Mouse (Mus musculus) neural tube, embryonic 15.5 days (tissue): ENCODE measurements around the gene Psors1c2. TPM values are rescaled to one million over a fixed set of nuclear protein-coding genes. Genes with fewer than 3 reads are reported as not detected.
"Not testable (repeated sequence)": the region's sequence is repeated elsewhere in the genome, so short reads cannot be mapped to it uniquely, and the experiment has no call there.

Source experiments
- ATAC-seq: fragments of 200-750 bp; cut with Nextera tagmentation; 2 replicates; pipeline ENCODE4 v1.8.0; 2017; ENCODE audit warnings: mild to moderate bottlenecking, moderate TSS enrichment, moderate library complexity; ENCODE audit not compliant: low FRiP score
- H3K27ac ChIP-seq: fragments of 300-500 bp; sonication (generic); replicated peaks from 2 replicates; pipeline ENCODE4 v1.5.1; 2015; ENCODE audit warnings: mild to moderate bottlenecking, inconsistent platforms
- H3K27me3 ChIP-seq: fragments of 300-500 bp; sonication (generic); replicated peaks from 2 replicates; pipeline ENCODE4 v1.6.1; 2015; ENCODE audit warnings: inconsistent platforms
- H3K36me3 ChIP-seq: fragments of 300-500 bp; sonication (generic); 2 replicates; pipeline ENCODE4 v1.6.1; 2015; ENCODE audit warnings: inconsistent platforms
- H3K4me1 ChIP-seq: fragments of 300-500 bp; sonication (generic); 2 replicates; pipeline ENCODE4 v1.6.1; 2015; ENCODE audit warnings: inconsistent platforms
- H3K4me2 ChIP-seq: fragments of 300-500 bp; sonication (generic); 2 replicates; pipeline ENCODE4 v1.6.1; 2015; ENCODE audit warnings: inconsistent platforms, mild to moderate bottlenecking, moderate library complexity
- H3K4me3 ChIP-seq: fragments of 300-500 bp; sonication (generic); replicated peaks from 2 replicates; pipeline ENCODE4 v1.5.1; 2015; ENCODE audit warnings: mild to moderate bottlenecking, inconsistent platforms
- H3K9ac ChIP-seq: fragments of 300-500 bp; sonication (generic); replicated peaks from 2 replicates; pipeline ENCODE4 v1.6.1; 2015; ENCODE audit warnings: mild to moderate bottlenecking, inconsistent platforms
- H3K9me3 ChIP-seq: fragments of 300-500 bp; sonication (generic); replicated peaks from 2 replicates; pipeline ENCODE4 v1.6.1; 2016; ENCODE audit warnings: inconsistent platforms
- WGBS: fragments of 180-500 bp; shearing (Covaris S2); methylation state at CpG from one replicate; pipeline ENCODE4 v1.1.7; 2015; ENCODE audit warnings: mixed read lengths; 5-methylcytosine and 5-hydroxymethylcytosine counted together
- polyA plus RNA-seq: library from polyadenylated mRNA; unstranded; fragments of >200 nt; fragmentation: Nextera tagmentation; extraction: Ambion mirVana; gene quantifications from 2 replicates; pipeline ENCODE4 v1.2.1, GENCODE M21; 2015

The Psors1c2 gene
- polyA plus RNA-seq, 1 experiment from 2014 or later, result 0.81 TPM

DNA sequence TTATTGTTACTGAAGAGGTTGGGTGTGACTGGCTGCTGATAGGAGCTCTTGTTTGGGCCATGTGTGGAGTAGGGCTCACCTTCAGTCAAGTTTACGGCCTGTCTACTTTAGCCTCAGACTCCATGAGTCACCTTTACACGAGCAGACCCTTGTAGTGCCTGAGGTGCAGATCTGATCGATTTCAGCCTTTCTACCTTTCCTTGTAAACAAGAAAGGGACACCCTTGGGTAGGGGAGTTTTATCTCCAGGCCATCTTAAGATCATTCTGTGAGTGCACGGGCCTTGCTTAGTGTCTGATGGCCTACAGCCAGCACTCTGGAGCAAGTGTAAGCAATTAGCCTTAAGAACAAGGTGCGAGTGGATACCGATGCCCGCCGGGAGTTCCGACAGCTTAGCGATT lies 26.1 kb upstream of the Psors1c2 start:
- Histone ChIP-seq H3K27ac (no peak overlapping the region), H3K4me2 (no peak overlapping the region), H3K4me3 (no peak overlapping the region), H3K27me3 (peaks cover 24% of the 10 kb centered on the region), H3K36me3 (no peaks in the 10 kb centered on the region), H3K4me1 (peaks cover 2% of the 10 kb centered on the region; the same call in 1 of the 2 replicates), H3K9me3 (no peaks in the 10 kb centered on the region), H3K9ac (no peak overlapping the region)
- no peak for ATAC-seq
- 23% methylated on average over 10 of the region's 10 CpGs for WGBS

DNA sequence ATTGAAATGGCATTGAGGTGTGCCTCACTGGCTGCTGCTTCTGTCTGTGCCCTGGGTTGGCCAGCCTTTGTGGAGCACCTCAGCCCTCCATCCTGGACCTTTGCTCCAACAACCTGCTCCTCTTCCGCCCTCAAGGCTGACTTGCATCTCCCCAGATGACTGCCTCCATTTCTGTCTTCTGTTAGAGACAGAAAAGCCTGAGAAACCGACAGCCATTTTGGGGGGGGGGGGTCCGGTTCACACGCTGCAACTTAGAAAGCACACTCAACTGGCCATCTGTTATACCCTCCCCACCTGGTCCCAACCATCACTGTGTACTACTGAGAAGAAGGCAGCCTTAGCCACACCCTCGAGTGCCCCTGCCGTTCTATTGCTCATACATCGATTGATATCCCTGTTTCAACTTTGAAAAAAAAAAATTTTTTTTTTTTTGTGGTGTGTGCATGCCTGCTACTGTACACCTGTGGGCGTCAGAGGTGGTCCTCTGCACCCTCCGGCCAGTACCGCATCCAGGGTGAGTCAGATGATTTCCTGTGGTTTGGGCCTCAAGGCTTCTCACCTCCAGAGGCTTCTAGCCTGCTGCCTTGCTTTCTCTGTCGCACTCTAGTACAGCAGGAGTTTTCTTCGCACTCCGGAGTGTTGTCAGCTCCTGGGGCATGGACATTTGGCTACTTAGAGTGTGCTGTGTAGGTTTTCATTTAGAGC lies 25.3 kb upstream of the Psors1c2 start:
- Histone ChIP-seq H3K9ac (no peak overlapping the region), H3K27ac (no peak overlapping the region), H3K4me3 (no peak overlapping the region), H3K27me3 (peaks cover 24% of the 10 kb centered on the region), H3K4me1 (no peaks in the 10 kb centered on the region), H3K4me2 (no peak overlapping the region), H3K9me3 (no peaks in the 10 kb centered on the region), H3K36me3 (no peaks in the 10 kb centered on the region)
- 36% methylated on average over 13 of the region's 13 CpGs for WGBS
- no peak for ATAC-seq

DNA sequence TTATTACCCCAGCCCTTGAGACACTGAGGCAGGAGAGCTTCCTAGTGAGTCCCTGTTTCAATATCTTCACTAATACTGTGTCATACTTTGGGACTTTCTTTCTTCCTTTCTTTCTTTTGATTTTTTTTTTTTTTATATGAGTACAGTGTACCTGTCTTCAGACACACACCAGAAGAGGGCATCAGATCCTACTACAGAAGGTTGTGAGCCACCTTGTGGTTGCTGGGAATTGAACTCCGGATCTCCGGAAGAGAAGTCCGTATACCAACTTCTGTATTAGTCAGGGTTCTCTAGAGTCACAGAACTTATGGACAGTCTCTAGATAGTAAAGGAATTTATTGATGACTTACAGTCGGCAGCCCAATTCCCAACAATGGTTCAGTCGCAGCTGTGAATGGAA lies 24.7 kb upstream of the Psors1c2 start:
- not testable (repeated sequence) for H3K9me3 ChIP-seq, H3K27ac ChIP-seq, H3K9ac ChIP-seq, H3K36me3 ChIP-seq, H3K4me3 ChIP-seq, ATAC-seq, H3K4me2 ChIP-seq, H3K4me1 ChIP-seq
- 55% methylated on average over 5 of the region's 5 CpGs for WGBS
- peaks cover 24% of the 10 kb centered on the region for H3K27me3 ChIP-seq

DNA sequence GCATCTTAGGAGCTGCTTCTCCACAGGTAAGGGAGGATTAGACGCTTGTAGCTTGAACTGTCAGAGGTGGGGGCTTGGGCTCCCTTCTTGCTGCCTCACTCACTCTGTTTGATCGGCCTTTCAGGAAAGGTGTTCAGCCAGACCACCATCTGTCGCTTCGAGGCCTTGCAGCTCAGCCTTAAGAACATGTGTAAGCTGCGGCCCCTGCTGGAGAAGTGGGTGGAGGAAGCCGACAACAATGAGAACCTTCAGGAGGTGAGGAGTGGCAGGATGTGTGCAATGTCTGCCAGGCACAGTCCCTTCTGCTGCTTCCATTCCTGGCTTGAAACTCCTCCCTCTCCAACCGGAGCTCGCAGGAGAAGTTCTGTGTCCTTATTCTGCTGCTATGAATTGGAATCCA lies 23.7 kb upstream of the Psors1c2 start:
- H3K27me3 ChIP-seq, result peaks cover 24% of the 10 kb centered on the region
- no peaks in the 10 kb centered on the region for H3K9me3 ChIP-seq
- no peak overlapping the region for H3K9ac ChIP-seq
- H3K27ac ChIP-seq, result no peak overlapping the region
- no peaks in the 10 kb centered on the region for H3K4me1 ChIP-seq
- no peaks in the 10 kb centered on the region for H3K36me3 ChIP-seq
- no peak for ATAC-seq
- H3K4me2 ChIP-seq, result no peak overlapping the region
- no peak overlapping the region for H3K4me3 ChIP-seq
- 50% methylated on average over 8 of the region's 8 CpGs for WGBS

DNA sequence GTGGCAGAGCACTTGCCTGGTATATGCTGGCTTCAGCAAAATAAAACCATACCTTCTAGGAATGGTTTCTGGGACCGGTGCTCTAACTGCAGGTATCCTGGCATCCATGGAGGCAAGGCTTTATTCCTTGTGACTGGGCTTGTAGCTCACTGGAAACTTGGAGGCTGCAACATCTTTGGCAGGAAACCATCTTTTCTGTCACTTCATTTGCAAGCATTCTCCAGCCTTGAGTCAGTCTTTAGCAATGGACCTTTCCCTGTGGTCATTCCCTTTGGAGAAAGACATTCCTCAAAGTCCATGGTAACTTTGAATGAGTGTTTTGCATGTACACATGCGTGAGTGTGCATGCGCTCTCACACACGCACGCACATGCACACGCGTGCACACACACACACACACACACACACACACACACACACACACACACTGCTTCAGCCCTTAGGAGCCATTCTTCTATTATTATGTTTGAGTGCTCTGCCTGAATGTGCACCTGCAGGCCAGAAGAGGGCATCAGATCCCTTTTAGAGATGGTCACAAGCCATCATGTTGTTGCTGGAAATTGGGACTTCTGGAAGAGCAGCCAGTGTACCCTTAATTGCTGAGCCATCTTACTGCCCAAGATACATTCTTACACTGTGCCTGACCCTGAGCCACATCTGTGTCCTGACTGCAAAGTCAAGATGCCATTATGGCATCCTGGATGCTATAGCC lies 19.9 kb upstream of the Psors1c2 start:
- WGBS, result 95% methylated on average over 7 of the region's 7 CpGs
- ATAC-seq, result no peak
- Histone ChIP-seq H3K9ac (no peak overlapping the region), H3K36me3 (no peaks in the 10 kb centered on the region), H3K4me3 (no peak overlapping the region), H3K9me3 (no peaks in the 10 kb centered on the region), H3K4me2 (no peak overlapping the region), H3K4me1 (peaks cover 20% of the 10 kb centered on the region), H3K27me3 (0 out of 2 replicates have a peak, but pooled peaks cover 9% of the 10 kb centered on the region), H3K27ac (no peak overlapping the region)

DNA sequence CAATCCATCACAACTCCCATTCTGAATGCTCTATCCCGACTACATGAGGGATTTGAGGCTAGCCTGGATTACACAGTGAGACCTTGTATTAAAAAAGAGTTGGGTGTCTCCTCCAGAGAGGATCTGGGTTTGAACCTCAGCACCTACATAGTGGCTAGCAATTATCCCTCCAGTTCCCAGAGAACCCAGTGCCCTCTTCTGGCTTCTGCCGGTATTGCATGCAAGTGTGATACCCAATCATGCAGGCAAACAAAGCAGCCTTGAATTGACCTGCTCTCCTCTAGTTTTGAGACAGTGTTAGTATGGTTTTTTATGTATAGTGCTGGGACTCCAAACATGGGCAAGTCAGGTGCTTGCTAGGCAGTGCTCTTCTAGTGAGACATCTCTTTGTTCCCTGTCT lies 19.1 kb upstream of the Psors1c2 start:
- H3K9ac ChIP-seq, result no peak overlapping the region
- no peak for ATAC-seq
- no peak overlapping the region for H3K4me2 ChIP-seq
- WGBS, result 21% methylated on average over 2 of the region's 2 CpGs
- H3K9me3 ChIP-seq, result no peaks in the 10 kb centered on the region
- peaks cover 20% of the 10 kb centered on the region for H3K4me1 ChIP-seq
- no peak overlapping the region for H3K27ac ChIP-seq
- no peaks in the 10 kb centered on the region for H3K36me3 ChIP-seq
- H3K4me3 ChIP-seq, result no peak overlapping the region
- H3K27me3 ChIP-seq, result 0 out of 2 replicates have a peak, but pooled peaks cover 9% of the 10 kb centered on the region

DNA sequence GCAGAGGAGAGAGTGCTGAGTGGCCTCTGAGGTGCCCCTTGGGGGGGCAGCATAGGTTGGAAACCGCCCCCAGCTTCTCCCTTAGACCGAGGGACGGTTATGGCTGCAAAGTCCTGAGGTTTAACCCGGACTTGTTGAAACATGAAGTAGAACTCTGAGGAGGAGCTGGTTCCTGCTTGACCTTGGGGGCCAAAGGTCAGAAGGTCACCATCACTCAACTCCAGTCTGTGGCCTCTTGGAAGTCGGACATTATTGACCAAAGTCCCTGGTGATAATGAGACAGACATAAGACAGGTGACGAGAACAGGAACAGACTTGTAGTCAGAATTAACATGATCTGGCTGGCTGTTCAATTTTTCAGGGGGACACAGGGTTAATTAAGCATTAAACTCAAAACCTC lies 18.2 kb upstream of the Psors1c2 start:
- peak overlapping the region; percentile 93 for H3K4me2 ChIP-seq
- no peak overlapping the region for H3K4me3 ChIP-seq
- no peaks in the 10 kb centered on the region for H3K9me3 ChIP-seq
- no peaks in the 10 kb centered on the region for H3K36me3 ChIP-seq
- no peak overlapping the region for H3K9ac ChIP-seq
- WGBS, result 46% methylated on average over 6 of the region's 6 CpGs
- H3K27me3 ChIP-seq, result 0 out of 2 replicates have a peak, but pooled peaks cover 9% of the 10 kb centered on the region
- ATAC-seq, result no peak
- H3K4me1 ChIP-seq, result peaks cover 20% of the 10 kb centered on the region
- H3K27ac ChIP-seq, result no peak overlapping the region

DNA sequence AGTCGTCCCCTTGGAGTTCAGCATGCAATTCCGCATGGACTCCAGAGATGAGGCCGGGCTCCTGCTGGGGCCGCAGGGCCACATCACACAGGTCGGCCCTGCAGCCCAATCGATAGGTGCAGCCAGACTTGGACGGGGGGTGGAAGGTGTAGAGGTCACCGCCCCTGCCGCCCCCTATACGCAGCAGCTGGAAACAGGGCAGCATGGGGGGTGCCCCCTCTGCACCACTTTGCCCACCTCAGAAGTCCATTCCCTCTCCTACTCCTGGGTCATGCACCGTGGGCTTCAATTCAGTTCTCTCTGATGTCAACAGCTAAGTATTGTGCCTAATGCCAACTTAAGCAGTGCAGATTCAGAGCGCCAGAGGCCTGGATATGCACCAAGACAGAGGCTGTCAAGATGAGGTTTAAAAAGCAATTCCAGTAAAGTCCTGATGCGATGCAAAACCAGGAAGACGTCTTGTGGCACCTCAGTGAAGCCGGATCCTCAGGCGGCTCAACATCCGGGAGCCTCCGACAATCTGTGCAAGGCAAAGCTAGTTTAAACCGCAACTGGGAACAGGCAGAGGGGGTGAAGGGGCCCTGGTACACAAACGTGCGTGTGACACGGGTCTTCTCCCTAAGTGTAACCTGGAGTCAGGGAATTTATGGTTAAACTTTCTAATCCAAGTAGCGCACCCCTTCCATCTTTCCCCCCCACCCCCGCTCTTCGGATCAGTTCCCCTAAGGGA lies 16.9 kb upstream of the Psors1c2 start:
- Histone ChIP-seq H3K9ac (peak overlapping the region; percentile 44), H3K4me1 (peaks cover 20% of the 10 kb centered on the region), H3K4me3 (peak overlapping the region; percentile 59), H3K27me3 (0 out of 2 replicates have a peak, but pooled peaks cover 9% of the 10 kb centered on the region), H3K4me2 (peak overlapping the region; percentile 93), H3K9me3 (no peaks in the 10 kb centered on the region), H3K27ac (no peak overlapping the region), H3K36me3 (no peaks in the 10 kb centered on the region)
- ATAC-seq, result peak; percentile 30; the same call in 1 of the 2 replicates
- WGBS, result 7% methylated on average over 25 of the region's 25 CpGs

DNA sequence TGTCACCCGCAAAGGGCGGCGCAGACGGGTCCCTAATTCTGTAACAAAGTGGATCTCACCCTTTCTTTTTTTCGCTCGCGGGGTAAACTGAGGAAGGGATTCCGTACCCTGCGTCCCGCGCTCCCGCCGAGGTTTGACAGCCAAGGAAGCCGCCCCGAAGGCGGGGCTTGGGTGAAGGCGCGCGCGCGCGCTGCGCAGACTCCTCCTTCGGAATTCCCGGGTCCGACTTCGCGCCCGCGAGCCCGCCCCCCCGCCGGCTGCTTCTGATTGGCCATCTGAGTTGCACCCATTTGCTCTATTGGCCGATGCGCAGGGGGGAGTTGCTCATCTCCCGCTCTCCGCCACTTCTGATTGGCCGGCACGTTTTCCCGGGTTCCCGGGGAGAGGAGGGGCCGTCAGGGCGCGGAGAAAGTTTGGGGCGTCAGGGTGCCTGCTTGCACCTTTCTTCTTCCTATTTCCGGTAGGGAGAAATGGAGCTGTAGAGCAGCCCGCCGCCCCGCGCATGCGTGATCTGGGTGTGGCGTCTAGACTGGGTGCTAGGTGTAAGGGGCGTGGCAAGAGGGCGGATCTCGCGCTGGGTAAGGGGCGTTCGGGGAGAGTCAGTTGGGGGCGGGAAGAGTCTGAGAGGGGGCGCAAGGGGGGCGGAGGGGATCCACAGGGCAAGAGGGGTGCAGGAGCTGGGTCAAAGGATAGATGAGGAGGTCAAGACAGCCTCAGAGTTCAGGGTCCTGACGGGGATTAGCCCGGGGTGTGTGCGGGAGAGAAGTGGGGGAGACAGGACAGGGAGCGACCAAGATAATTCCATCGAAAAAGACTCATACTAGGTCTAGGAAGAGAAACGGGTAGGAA lies 16.1 kb upstream of the Psors1c2 start, which contains the start of the genes Tcf19 and Cchcr1:
Gene Tcf19, minus strand, starts transcription at position 173 of the 849 bp plus-strand sequence.
Gene Cchcr1, plus strand, starts transcription at position 449 of the 849 bp plus-strand sequence.
- 1% methylated on average over 67 of the region's 67 CpGs for WGBS

DNA sequence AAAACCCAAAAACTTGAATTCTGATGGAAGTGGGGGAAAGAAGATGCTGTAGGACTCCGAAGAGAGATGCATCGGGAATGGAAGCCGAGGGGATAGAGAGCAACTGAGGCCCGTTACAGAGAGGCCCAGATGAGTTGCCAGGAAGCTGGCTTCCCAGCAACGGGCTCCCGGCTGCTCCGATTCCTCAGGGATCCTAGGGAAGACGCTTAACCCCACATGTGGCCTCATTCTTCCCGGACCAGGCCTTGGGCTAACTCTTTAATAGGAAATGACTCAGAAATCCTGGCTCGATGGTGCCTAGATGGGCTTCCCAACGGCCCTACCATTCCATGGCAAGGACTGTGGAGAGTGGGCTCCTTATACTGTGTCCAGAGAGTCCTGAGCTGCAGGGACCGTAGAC lies 15.5 kb upstream of the Psors1c2 start:
- no peak for ATAC-seq
- no peaks in the 10 kb centered on the region for H3K9me3 ChIP-seq
- peak overlapping the region; percentile 59 for H3K4me3 ChIP-seq
- WGBS, result 11% methylated on average over 12 of the region's 12 CpGs
- H3K27ac ChIP-seq, result 0 out of 2 replicates have a peak overlapping the region, but pooled peaks have one; percentile 28
- H3K4me2 ChIP-seq, result peak overlapping the region; percentile 93
- H3K27me3 ChIP-seq, result 0 out of 2 replicates have a peak, but pooled peaks cover 9% of the 10 kb centered on the region
- peak overlapping the region; percentile 47 for H3K9ac ChIP-seq
- no peaks in the 10 kb centered on the region for H3K36me3 ChIP-seq
- H3K4me1 ChIP-seq, result peaks cover 20% of the 10 kb centered on the region

More for the DNA sequence above, 16.1 kb upstream of the Psors1c2 start, which contains the start of the genes Tcf19 and Cchcr1:
- peaks cover 20% of the 10 kb centered on the region for H3K4me1 ChIP-seq
- peak within 1 kb of the TSS; percentile 47 for H3K9ac ChIP-seq
- H3K4me3 ChIP-seq, result peak within 1 kb of the TSS; percentile 59
- peak within 1 kb of the TSS; percentile 93 for H3K4me2 ChIP-seq
- H3K9me3 ChIP-seq, result no peaks in the 10 kb centered on the region
- H3K27ac ChIP-seq, result 0 out of 2 replicates have a peak within 1 kb of the TSS, but pooled peaks have one; percentile 28
- H3K36me3 ChIP-seq, result no peaks in the 10 kb centered on the region
- H3K27me3 ChIP-seq, result 0 out of 2 replicates have a peak, but pooled peaks cover 9% of the 10 kb centered on the region
- ATAC-seq, result peak; percentile 96

DNA sequence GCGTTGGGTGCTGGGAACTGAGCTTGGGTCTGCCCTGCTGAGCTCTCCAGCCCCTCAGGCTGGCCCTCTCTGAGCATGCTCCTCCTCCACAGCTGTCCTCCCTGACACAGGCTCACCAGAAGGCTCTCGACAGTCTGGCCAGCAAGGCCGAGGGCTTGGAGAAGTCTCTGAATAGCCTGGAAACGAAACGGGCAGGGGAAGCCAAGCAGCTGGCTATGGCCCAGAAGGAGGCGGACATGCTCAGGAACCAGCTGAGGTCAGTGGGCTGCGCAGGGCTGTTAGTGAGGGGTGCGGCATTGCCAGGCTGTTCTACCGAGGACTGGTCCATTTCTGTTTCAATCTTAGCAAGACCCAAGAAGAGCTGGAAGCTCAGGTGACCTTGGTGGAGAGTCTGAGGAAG lies 8.6 kb upstream of the Psors1c2 start:
- H3K36me3 ChIP-seq, result no peaks in the 10 kb centered on the region
- no peak overlapping the region for H3K9ac ChIP-seq
- no peaks in the 10 kb centered on the region for H3K4me1 ChIP-seq
- no peak for ATAC-seq
- H3K9me3 ChIP-seq, result no peaks in the 10 kb centered on the region
- H3K4me2 ChIP-seq, result no peak overlapping the region
- H3K4me3 ChIP-seq, result no peak overlapping the region
- no peaks in the 10 kb centered on the region for H3K27me3 ChIP-seq
- no peak overlapping the region for H3K27ac ChIP-seq
- 87% methylated on average over 9 of the region's 9 CpGs for WGBS
